Mouse (Mus musculus) C2C12 (cell line): Measurements from ENCODE around the gene Aqp6. TPM values are rescaled to one million over a fixed set of nuclear protein-coding genes. Genes with fewer than 3 reads are reported as not detected.

Source experiments
- H3K27me3 ChIP-seq: one replicate; pipeline ENCODE4 v1.6.1; 2011; ENCODE audit not compliant: control insufficient read depth, insufficient read depth, insufficient read length
- H3K36me3 ChIP-seq: one replicate; pipeline ENCODE4 v1.6.1; 2011; ENCODE audit not compliant: control insufficient read depth, insufficient read depth
- H3K4me3 ChIP-seq: one replicate; pipeline ENCODE4 v1.5.1; 2011; ENCODE audit warnings: mild to moderate bottlenecking, control low read depth; ENCODE audit not compliant: poor library complexity, insufficient read depth, severe bottlenecking
- H3K79me2 ChIP-seq: one replicate; pipeline ENCODE4 v1.6.1; 2011; ENCODE audit not compliant: control insufficient read depth, insufficient read depth
- H3K79me3 ChIP-seq: one replicate; pipeline ENCODE4 v1.6.1; 2011; ENCODE audit warnings: low read depth, control low read depth
- H3ac ChIP-seq: one replicate; pipeline ENCODE3; 2011; ENCODE audit warnings: low read depth; ENCODE audit not compliant: control insufficient read depth, insufficient read length
- CEBPB ChIP-seq: IDR thresholded peaks from one replicate; pipeline ENCODE4 v1.6.1; 2011; ENCODE audit warnings: low read depth, mild to moderate bottlenecking, control low read depth, moderate library complexity
- CTCF ChIP-seq: IDR thresholded peaks from one replicate; pipeline ENCODE4 v1.5.1; 2011; ENCODE audit not compliant: control insufficient read depth, insufficient read depth, insufficient read length
- FOSL1 ChIP-seq: IDR thresholded peaks from one replicate; pipeline ENCODE4 v1.8.0; 2011; ENCODE audit warnings: mild to moderate bottlenecking, low read length; ENCODE audit not compliant: poor library complexity, insufficient read depth, severe bottlenecking
- MAX ChIP-seq: IDR thresholded peaks from one replicate; pipeline ENCODE4 v1.6.1; 2011; ENCODE audit warnings: mild to moderate bottlenecking, control low read depth
- MYOD1 ChIP-seq: IDR thresholded peaks from one replicate; pipeline ENCODE4 v1.6.1; 2011; ENCODE audit warnings: low read depth; ENCODE audit not compliant: control insufficient read depth, insufficient read length
- MYOG ChIP-seq: IDR thresholded peaks from one replicate; pipeline ENCODE4 v1.6.1; 2011; ENCODE audit not compliant: control insufficient read depth, insufficient read length; ENCODE audit errors: extremely low read depth
- USF1 ChIP-seq: IDR thresholded peaks from one replicate; pipeline ENCODE4 v1.6.1; 2011; ENCODE audit warnings: low read depth, mild to moderate bottlenecking, control low read depth, moderate library complexity
- polyA plus RNA-seq: library from polyadenylated mRNA; unstranded; fragments of >200 nt; fragmentation: generic; extraction: Trizol; gene quantifications from one replicate; pipeline ENCODE4 v1.2.1, GENCODE M21; 2012; ENCODE audit warnings: missing spikeins

Gene Aqp6
- polyA plus RNA-seq, 1 experiment = not detected

GRCm38 (mm10) chr15:99568682-99569081 lies 32.5 kb upstream of the Aqp6 start:
- Histone ChIP-seq H3K79me2 (no peaks in the 10 kb centered on the region), H3K27me3 (no peaks in the 10 kb centered on the region), H3K79me3 (no peaks in the 10 kb centered on the region), H3K36me3 (no peaks in the 10 kb centered on the region), H3K4me3 (no peak overlapping the region), H3ac (no peak overlapping the region)
- TF ChIP-seq CEBPB (no peak), USF1 (no peak), CTCF (no peak), MAX (no peak), MYOD1 (no peak), MYOG (no peak), FOSL1 (no peak)

DNA sequence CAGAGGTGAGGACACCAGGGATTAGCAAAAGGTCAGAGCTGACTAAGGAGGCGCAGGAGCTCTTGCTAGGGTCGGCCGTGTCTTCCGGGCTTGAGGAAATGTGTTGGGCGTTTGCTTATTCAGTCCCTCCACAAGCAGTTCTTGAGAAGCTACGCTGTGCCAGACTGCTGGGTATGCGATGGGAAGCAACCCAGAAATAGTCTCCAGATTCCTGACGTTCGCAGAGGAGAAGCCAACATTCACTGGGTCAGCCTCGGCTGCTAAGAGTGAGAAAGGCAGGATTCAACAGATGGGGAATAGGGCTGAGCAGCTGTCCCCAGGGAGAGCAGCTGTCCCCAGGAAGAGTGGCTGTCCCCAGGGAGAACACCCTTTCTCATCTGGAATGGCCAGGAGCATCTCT lies 32.1 kb upstream of the Aqp6 start:
- H3ac ChIP-seq = no peak overlapping the region
- no peaks in the 10 kb centered on the region for H3K36me3 ChIP-seq
- no peaks in the 10 kb centered on the region for H3K27me3 ChIP-seq

GRCm38 (mm10) chr15:99578802-99579485 lies 22.3 kb upstream of the Aqp6 start, which contains the start of gene Aqp2:
Gene Aqp2 (plus strand): TSS chr15:99579055.
- Histone ChIP-seq H3K36me3 (no peaks in the 10 kb centered on the region), H3ac (no peak within 1 kb of the TSS), H3K79me3 (no peaks in the 10 kb centered on the region), H3K4me3 (no peak within 1 kb of the TSS), H3K79me2 (no peaks in the 10 kb centered on the region), H3K27me3 (no peaks in the 10 kb centered on the region)
- no peak for TF ChIP-seq CTCF
- no peak for TF ChIP-seq MYOD1
- no peak for TF ChIP-seq CEBPB
- no peak for TF ChIP-seq USF1
- TF ChIP-seq FOSL1 = no peak
- no peak for TF ChIP-seq MYOG
- no peak for TF ChIP-seq MAX

More for the DNA sequence above, 32.1 kb upstream of the Aqp6 start:
- no peak for TF ChIP-seq CTCF
- TF ChIP-seq USF1 = no peak
- TF ChIP-seq CEBPB = no peak
- TF ChIP-seq MYOD1 = no peak
- no peak for TF ChIP-seq MYOG
- TF ChIP-seq MAX = no peak
- TF ChIP-seq FOSL1 = no peak
- H3K79me3 ChIP-seq = no peaks in the 10 kb centered on the region
- no peak overlapping the region for H3K4me3 ChIP-seq
- no peaks in the 10 kb centered on the region for H3K79me2 ChIP-seq

GRCm38 (mm10) chr15:99583463-99584344 lies 17.5 kb upstream of the Aqp6 start:
- Histone ChIP-seq H3K79me3 (no peaks in the 10 kb centered on the region), H3ac (peak overlapping the region; percentile 40), H3K4me3 (no peak overlapping the region), H3K27me3 (no peaks in the 10 kb centered on the region), H3K36me3 (no peaks in the 10 kb centered on the region), H3K79me2 (no peaks in the 10 kb centered on the region)
- TF ChIP-seq MAX (no peak), MYOD1 (no peak)

- Histone ChIP-seq H3K27me3 (no peaks in the 10 kb centered on the region), H3K79me2 (peaks cover 8% of the 10 kb centered on the region), H3K79me3 (no peaks in the 10 kb centered on the region), H3K36me3 (no peaks in the 10 kb centered on the region), H3ac (peak overlapping the region; percentile 20), H3K4me3 (peak overlapping the region; percentile 21)
- TF ChIP-seq CTCF (no peak), MYOD1 (no peak), FOSL1 (no peak), MAX (peak; percentile 92), MYOG (no peak), USF1 (no peak), CEBPB (peak; percentile 98)
Measured at GRCm38 (mm10) chr15:99584407-99585202, 16.6 kb upstream of the Aqp6 start.
